Comparison of ENCODE assay signal across 9 mouse cellular contexts in the genomic region with DNA sequence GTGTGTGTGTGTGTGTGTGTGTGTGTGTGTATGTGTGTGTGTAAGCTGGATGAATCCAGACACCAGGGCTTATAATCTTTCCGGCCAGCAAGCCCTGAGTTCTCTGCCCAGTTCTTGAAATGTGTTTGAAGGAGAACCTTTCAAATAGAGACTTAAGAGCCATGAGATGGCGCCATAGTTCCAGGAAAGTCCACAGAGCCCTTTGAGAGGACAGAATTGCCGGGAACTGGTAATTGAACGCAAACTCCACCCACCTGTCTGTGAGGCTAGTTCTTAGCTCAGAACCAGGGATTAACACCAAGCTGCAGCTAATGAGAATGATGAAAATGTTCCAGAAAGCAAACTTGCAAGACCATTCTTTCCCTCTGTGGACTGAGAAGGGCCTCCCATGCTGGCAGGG.
A peak's percentile ranks its signal among the peaks of the same experiment; 100 is the strongest.
DNase-seq lines count a peak whose midpoint lies in the region; ATAC-seq and TF ChIP-seq lines count a peak whose summit lies in the region.
"Had no signal": no experiment of that assay in that cellular context is flagged by ENCODE, and none has a peak within 500 bp of the region (broad histone marks: within the 10 kb centered on the region; RNA-seq: fewer than 3 reads in every experiment).

No protein-coding gene starts in this region.

- no peak overlapping the region; the same call in 1 of the 2 replicates for H3K27ac ChIP-seq in limb, embryonic 11.5 days (replicated peaks; ENCODE audit: low read depth, low read length)
- no peak overlapping the region for H3K27ac ChIP-seq in limb, embryonic 10.5 days
- no peak overlapping the region for H3K27ac ChIP-seq in limb, embryonic 14.5 days (replicated peaks; ENCODE audit: low read depth, low read length)
- no peak overlapping the region for H3K27ac ChIP-seq in small intestine, adult 2 months (ENCODE audit: insufficient read depth, low read depth, low read length)

- peak; percentile 27; the same call in 1 of the 2 replicates for TF ChIP-seq CTCF in small intestine, adult 2 months (IDR thresholded peaks at IDR 0.05; ENCODE audit: extremely low read depth, insufficient read length, insufficient replicate concordance, low read depth, low read length)

- H3K4me2 ChIP-seq in limb, embryonic 11.5 days (ENCODE audit: low read depth, severe bottlenecking): no peak overlapping the region
- no peak overlapping the region for H3K4me2 ChIP-seq in limb, embryonic 14.5 days (replicated peaks; ENCODE audit: low read depth, low read length, severe bottlenecking)

- WGBS in limb, embryonic 11.5 days: 18% methylated on average over 4 of the region's 4 CpGs
- WGBS in limb, embryonic 10.5 days: 18% methylated on average over 4 of the region's 4 CpGs
- WGBS in limb, embryonic 14.5 days: 20% methylated on average over 4 of the region's 4 CpGs
- 11% methylated on average over 4 of the region's 4 CpGs for WGBS in small intestine, adult 2 months

- H3K4me1 ChIP-seq in limb, embryonic 11.5 days (ENCODE audit: control insufficient read depth, insufficient read depth, low read length): no peaks in the 10 kb centered on the region
- H3K4me1 ChIP-seq in limb, embryonic 10.5 days: no peaks in the 10 kb centered on the region
- H3K4me1 ChIP-seq in limb, embryonic 14.5 days (ENCODE audit: control insufficient read depth, insufficient read depth, low read length): no peaks in the 10 kb centered on the region
- H3K4me1 ChIP-seq in small intestine, adult 2 months (ENCODE audit: control insufficient read depth, insufficient read depth, insufficient read length, low read length): no peaks in the 10 kb centered on the region

- H3K9ac ChIP-seq in limb, embryonic 11.5 days (ENCODE audit: low read length): no peak overlapping the region
- no peak overlapping the region for H3K9ac ChIP-seq in limb, embryonic 14.5 days (ENCODE audit: low read depth, low read length, severe bottlenecking)

- no peaks in the 10 kb centered on the region for H3K36me3 ChIP-seq in limb, embryonic 11.5 days (ENCODE audit: control insufficient read depth, insufficient read depth, low read length)
- H3K36me3 ChIP-seq in limb, embryonic 10.5 days: no peaks in the 10 kb centered on the region
- no peaks in the 10 kb centered on the region for H3K36me3 ChIP-seq in limb, embryonic 14.5 days (ENCODE audit: control insufficient read depth, insufficient read depth, low read length)
- no peaks in the 10 kb centered on the region for H3K36me3 ChIP-seq in small intestine, adult 2 months (ENCODE audit: control insufficient read depth, insufficient read depth, low read length)

- no peak for TF ChIP-seq POLR2A in limb, embryonic 14.5 days (IDR thresholded peaks at IDR 0.05; ENCODE audit: borderline replicate concordance, extremely low read depth, insufficient read depth, insufficient read length)
- TF ChIP-seq POLR2A in small intestine, adult 2 months (IDR thresholded peaks at IDR 0.05; ENCODE audit: low read depth, low read length): no peak

- H3K9me3 ChIP-seq in limb, embryonic 11.5 days (ENCODE audit: control insufficient read depth, low read length): no peaks in the 10 kb centered on the region
- no peaks in the 10 kb centered on the region for H3K9me3 ChIP-seq in limb, embryonic 10.5 days (replicated peaks)
- no peaks in the 10 kb centered on the region for H3K9me3 ChIP-seq in limb, embryonic 14.5 days (ENCODE audit: control insufficient read depth, low read length)

- no peaks in the 10 kb centered on the region for H3K27me3 ChIP-seq in limb, embryonic 11.5 days (ENCODE audit: control insufficient read depth, insufficient read depth, low read length)
- H3K27me3 ChIP-seq in limb, embryonic 10.5 days (ENCODE audit: low read depth, poor library complexity, severe bottlenecking): no peaks in the 10 kb centered on the region
- no peaks in the 10 kb centered on the region for H3K27me3 ChIP-seq in limb, embryonic 14.5 days (ENCODE audit: control insufficient read depth, insufficient read depth, low read length)
- H3K27me3 ChIP-seq in small intestine, adult 2 months (ENCODE audit: control insufficient read depth, insufficient read depth, low read length): no peaks in the 10 kb centered on the region

- peak; percentile 53 for DNase-seq in limb, embryonic 11.5 days (ENCODE audit: low spot score)
- no peak for DNase-seq in limb, embryonic 10.5 days (ENCODE audit: low spot score)
- peak; percentile 61 to 63 for DNase-seq in cerebellum, postnatal 14 days
- DNase-seq in limb, embryonic 14.5 days (ENCODE audit: low spot score): peak; percentile 72
- no peak for DNase-seq in gastrocnemius, postnatal 25 days

- H3K4me3 ChIP-seq in limb, embryonic 11.5 days (ENCODE audit: low read depth, low read length): no peak overlapping the region
- no peak overlapping the region for H3K4me3 ChIP-seq in limb, embryonic 10.5 days
- no peak overlapping the region for H3K4me3 ChIP-seq in limb, embryonic 14.5 days (replicated peaks; ENCODE audit: low read length)
- no peak overlapping the region for H3K4me3 ChIP-seq in small intestine, adult 2 months (ENCODE audit: low read depth, low read length)
- H3K4me3 ChIP-seq: myocyte had no signal

- no peak for ATAC-seq in limb, embryonic 11.5 days (ENCODE audit: insufficient number of reproducible peaks, low FRiP score, low TSS enrichment, low read depth)
- ATAC-seq in hematopoietic stem cell, adult 5-6 weeks (replicated peaks in 1 of 2; ENCODE audit: insufficient read depth in 1 of 2, low FRiP score in 2 of 2, low TSS enrichment in 1 of 2, low read depth in 1 of 2, poor library complexity in 2 of 2, severe bottlenecking in 2 of 2): peak; percentile 76 to 78
- ATAC-seq in limb, embryonic 14.5 days (ENCODE audit: low FRiP score, low read depth): no peak
- no peak for ATAC-seq in erythroblast, adult 5-6 weeks (replicated peaks; ENCODE audit: low FRiP score, poor library complexity, severe bottlenecking)

Comparison
In these comparisons a context has a peak if more than half of its experiments do, and no peak if none do; other contexts are left out.
1. DNase-seq: peak in limb, embryonic 11.5 days (single experiment), cerebellum, postnatal 14 days (2 of 2) and limb, embryonic 14.5 days (single experiment); none in limb, embryonic 10.5 days (single experiment) and gastrocnemius, postnatal 25 days (single experiment).
2. ATAC-seq: peak in hematopoietic stem cell, adult 5-6 weeks (2 of 2); none in limb, embryonic 11.5 days (single experiment), limb, embryonic 14.5 days (single experiment) and erythroblast, adult 5-6 weeks (single experiment).